Mouse (Mus musculus): ENCODE results near the gene Vmn2r90.
"Not testable (repeated sequence)": the region's sequence is repeated elsewhere in the genome, so short reads cannot be mapped to it uniquely, and the experiment has no call there.

DNA sequence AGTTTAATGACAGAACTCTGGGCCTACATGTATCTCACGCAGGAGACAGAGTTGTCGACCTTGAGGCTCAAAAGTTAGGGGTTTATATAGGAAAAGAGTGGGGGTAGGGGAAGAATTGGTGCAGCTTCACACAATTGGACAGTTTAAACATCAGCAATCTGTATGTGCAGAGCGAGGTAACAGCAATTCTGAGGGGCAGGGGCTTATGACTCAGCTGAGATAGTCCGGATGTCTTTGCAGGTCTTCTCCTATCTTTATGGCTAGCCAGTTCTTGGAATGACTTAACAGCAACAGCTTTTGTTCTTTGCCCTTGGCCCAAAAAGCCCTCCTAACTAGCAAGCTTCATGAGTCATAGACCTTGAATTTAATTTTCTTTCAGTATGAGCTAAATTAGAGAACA, 28.8 kb downstream of the Vmn2r90 start:
- not testable (repeated sequence) for TF ChIP-seq CTCF (conservative IDR thresholded peaks at IDR 0.05; ENCODE audit: insufficient read depth, insufficient read length, low read depth, low read length); POLR2A (IDR thresholded peaks at IDR 0.05; ENCODE audit: low read depth, low read length)
